Mouse (Mus musculus) activated CD4-positive, CD25-positive, alpha-beta regulatory T cell, adult 4 months (primary cell): Measurements from ENCODE around the gene Kcnb1. TPM values are rescaled to one million over a fixed set of nuclear protein-coding genes. Genes with fewer than 3 reads are reported as not detected.

ENCODE experiments used
- ATAC-seq: one replicate; pipeline ENCODE4 v1.8.0; 2017
- polyA plus RNA-seq, 2 experiments: library from polyadenylated mRNA; unstranded; fragments of 100-300 nt; shearing (Covaris generic); gene quantifications; one replicate each; pipeline ENCODE4 v1.2.1; 2017

Kcnb1 gene
- polyA plus RNA-seq, 2 experiments from 2014 or later = 0.61 to 0.96 TPM

- no peak for ATAC-seq
Observed at GRCm38 (mm10) chr2:167077199-167077962, 112.6 kb downstream of the Kcnb1 start.

- ATAC-seq = no peak
Observed at GRCm38 (mm10) chr2:167076759-167077158, 113.2 kb downstream of the Kcnb1 start.

- ATAC-seq = no peak
Observed at GRCm38 (mm10) chr2:167076352-167076751, 113.6 kb downstream of the Kcnb1 start.

GRCm38 (mm10) chr2:167074587-167074986, 115.4 kb downstream of the Kcnb1 start:
- no peak for ATAC-seq

GRCm38 (mm10) chr2:167071641-167072601, 118.0 kb downstream of the Kcnb1 start:
- peak; percentile 82 for ATAC-seq

- ATAC-seq = no peak
Observed at GRCm38 (mm10) chr2:167071266-167071640, 118.7 kb downstream of the Kcnb1 start.

GRCm38 (mm10) chr2:167070341-167070740, 119.6 kb downstream of the Kcnb1 start:
- no peak for ATAC-seq

GRCm38 (mm10) chr2:167067575-167067974, 122.4 kb downstream of the Kcnb1 start:
- ATAC-seq = no peak

GRCm38 (mm10) chr2:167066528-167067516, 123.1 kb downstream of the Kcnb1 start:
- no peak for ATAC-seq

GRCm38 (mm10) chr2:167066031-167066430, 123.9 kb downstream of the Kcnb1 start:
- ATAC-seq = no peak

GRCm38 (mm10) chr2:167064601-167065295, 125.2 kb downstream of the Kcnb1 start:
- no peak for ATAC-seq

- ATAC-seq = no peak
Observed at GRCm38 (mm10) chr2:167063906-167064496, 126.0 kb downstream of the Kcnb1 start.

GRCm38 (mm10) chr2:167062965-167063880, 126.7 kb downstream of the Kcnb1 start, which contains the start of gene Znfx1:
TSS of gene Znfx1 (minus strand) at chr2:167063015.
- peak; percentile 79 for ATAC-seq

- peak; percentile 89 for ATAC-seq
Observed at GRCm38 (mm10) chr2:167062497-167062911, 127.5 kb downstream of the Kcnb1 start.

GRCm38 (mm10) chr2:167061381-167062034, 128.4 kb downstream of the Kcnb1 start:
- ATAC-seq = no peak

GRCm38 (mm10) chr2:167060761-167061160, 129.2 kb downstream of the Kcnb1 start:
- ATAC-seq = no peak

- ATAC-seq = no peak
Observed at GRCm38 (mm10) chr2:167060360-167060759, 129.6 kb downstream of the Kcnb1 start.

- ATAC-seq = no peak
Observed at GRCm38 (mm10) chr2:167059960-167060359, 130.0 kb downstream of the Kcnb1 start.

GRCm38 (mm10) chr2:167059536-167059935, 130.4 kb downstream of the Kcnb1 start:
- no peak for ATAC-seq
